Mouse (Mus musculus) midbrain, embryonic 11.5 days (tissue): ENCODE data around the gene Insr. TPM values are rescaled to one million over a fixed set of nuclear protein-coding genes. Genes with fewer than 3 reads are reported as not detected.

Experiments
- ATAC-seq: fragments of 200-750 bp; cut with Nextera tagmentation; 2 replicates; pipeline ENCODE4 v1.8.0; 2017; ENCODE audit warnings: moderate TSS enrichment, moderate library complexity; ENCODE audit not compliant: low FRiP score
- DNase-seq: peaks from one replicate; pipeline ENCODE4 v3.0.0; 2015; ENCODE audit warnings: low spot score; ENCODE audit errors: missing footprints
- H3K27ac ChIP-seq: fragments of 300-500 bp; sonication (generic); 2 replicates; pipeline ENCODE4 v1.5.1; 2014; ENCODE audit warnings: low read depth, low read length
- H3K27me3 ChIP-seq: fragments of 300-500 bp; sonication (generic); 2 replicates; pipeline ENCODE4 v1.6.1; 2014; ENCODE audit warnings: mild to moderate bottlenecking, low read length, moderate library complexity, mixed read lengths; ENCODE audit not compliant: control insufficient read depth, insufficient read depth
- H3K36me3 ChIP-seq: fragments of 300-500 bp; sonication (generic); 2 replicates; pipeline ENCODE4 v1.6.1; 2014; ENCODE audit warnings: mild to moderate bottlenecking, low read length, moderate library complexity, mixed read lengths; ENCODE audit not compliant: control insufficient read depth, insufficient read depth
- H3K4me1 ChIP-seq: fragments of 300-500 bp; sonication (generic); 2 replicates; pipeline ENCODE4 v1.6.1; 2014; ENCODE audit warnings: low read length; ENCODE audit not compliant: control insufficient read depth, insufficient read depth
- H3K4me2 ChIP-seq: fragments of 300-500 bp; sonication (generic); 2 replicates; pipeline ENCODE4 v1.6.1; 2014; ENCODE audit warnings: mild to moderate bottlenecking, moderate library complexity
- H3K4me3 ChIP-seq: fragments of 300-500 bp; sonication (generic); 2 replicates; pipeline ENCODE4 v1.5.1; 2014; ENCODE audit warnings: low read depth, low read length
- H3K9ac ChIP-seq: fragments of 300-500 bp; sonication (generic); 2 replicates; pipeline ENCODE4 v1.6.1; 2014; ENCODE audit warnings: low read length
- H3K9me3 ChIP-seq: fragments of 300-500 bp; sonication (generic); 2 replicates; pipeline ENCODE4 v1.6.1; 2016; ENCODE audit warnings: low read length; ENCODE audit not compliant: control insufficient read depth
- WGBS: fragments of 180-500 bp; shearing (Covaris S2); extraction: QIAGEN DNeasy Blood & Tissue Kit; methylation state at CpG from one replicate; pipeline ENCODE4 v1.1.7; 2014; 5-methylcytosine and 5-hydroxymethylcytosine counted together
- polyA plus RNA-seq: library from polyadenylated mRNA; unstranded; fragments of >200 nt; fragmentation: Nextera tagmentation; extraction: Ambion mirVana; gene quantifications from 2 replicates; pipeline ENCODE4 v1.2.1, GENCODE M21; 2014

Insr gene
- polyA plus RNA-seq, 1 experiment from 2014 or later, result 31.5 TPM

GRCm38 (mm10) chr8:3230118-3231060 lies 49.0 kb downstream of the Insr start:
- DNase-seq (no peak), ATAC-seq (no peak)
- H3K9me3 ChIP-seq, result no peaks in the 10 kb centered on the region
- no peaks in the 10 kb centered on the region for H3K36me3 ChIP-seq
- H3K9ac ChIP-seq, result no peak overlapping the region
- no peaks in the 10 kb centered on the region for H3K4me1 ChIP-seq
- 92% methylated on average over 10 of the region's 10 CpGs for WGBS
- no peak overlapping the region for H3K27ac ChIP-seq
- no peak overlapping the region for H3K4me3 ChIP-seq
- no peak overlapping the region for H3K4me2 ChIP-seq
- no peaks in the 10 kb centered on the region for H3K27me3 ChIP-seq

GRCm38 (mm10) chr8:3227423-3227822 lies 52.0 kb downstream of the Insr start:
- Histone ChIP-seq H3K4me2 (no peak overlapping the region), H3K4me3 (no peak overlapping the region), H3K9ac (no peak overlapping the region), H3K36me3 (no peaks in the 10 kb centered on the region), H3K9me3 (no peaks in the 10 kb centered on the region), H3K27ac (no peak overlapping the region), H3K4me1 (no peaks in the 10 kb centered on the region), H3K27me3 (no peaks in the 10 kb centered on the region)
- 90% methylated on average over 5 of the region's 5 CpGs for WGBS
- no peak for ATAC-seq
- no peak for DNase-seq

GRCm38 (mm10) chr8:3225731-3226130 lies 53.7 kb downstream of the Insr start:
- H3K9ac ChIP-seq, result no peak overlapping the region
- H3K27ac ChIP-seq, result no peak overlapping the region
- no peak for ATAC-seq
- H3K4me1 ChIP-seq, result peaks cover 6% of the 10 kb centered on the region; the same call in 1 of the 2 replicates
- H3K27me3 ChIP-seq, result no peaks in the 10 kb centered on the region
- H3K4me2 ChIP-seq, result no peak overlapping the region
- no peak overlapping the region for H3K4me3 ChIP-seq
- no peaks in the 10 kb centered on the region for H3K36me3 ChIP-seq
- DNase-seq, result no peak
- WGBS, result 92% methylated on average over 1 of the region's 1 CpGs
- H3K9me3 ChIP-seq, result no peaks in the 10 kb centered on the region

GRCm38 (mm10) chr8:3225184-3225583 lies 54.2 kb downstream of the Insr start:
- DNase-seq (no peak), ATAC-seq (no peak)
- 90% methylated on average over 8 of the region's 8 CpGs for WGBS
- Histone ChIP-seq H3K9ac (no peak overlapping the region), H3K4me3 (no peak overlapping the region), H3K27me3 (no peaks in the 10 kb centered on the region), H3K4me1 (peaks cover 6% of the 10 kb centered on the region; the same call in 1 of the 2 replicates), H3K9me3 (no peaks in the 10 kb centered on the region), H3K27ac (no peak overlapping the region), H3K36me3 (no peaks in the 10 kb centered on the region), H3K4me2 (no peak overlapping the region)

- no peaks in the 10 kb centered on the region for H3K36me3 ChIP-seq
Observed at GRCm38 (mm10) chr8:3222636-3222965, 56.8 kb downstream of the Insr start.

GRCm38 (mm10) chr8:3221960-3222635 lies 57.3 kb downstream of the Insr start:
- H3K36me3 ChIP-seq, result no peaks in the 10 kb centered on the region
- ATAC-seq, result no peak

More at GRCm38 (mm10) chr8:3222636-3222965, 56.8 kb downstream of the Insr start:
- no peaks in the 10 kb centered on the region for H3K9me3 ChIP-seq
- no peak overlapping the region for H3K4me2 ChIP-seq
- no peak overlapping the region for H3K4me3 ChIP-seq
- ATAC-seq, result no peak
- no peak overlapping the region for H3K27ac ChIP-seq
- DNase-seq, result no peak
- H3K4me1 ChIP-seq, result peaks cover 6% of the 10 kb centered on the region; the same call in 1 of the 2 replicates
- H3K27me3 ChIP-seq, result no peaks in the 10 kb centered on the region
- H3K9ac ChIP-seq, result no peak overlapping the region

GRCm38 (mm10) chr8:3221047-3221959 lies 58.1 kb downstream of the Insr start:
- Histone ChIP-seq H3K36me3 (no peaks in the 10 kb centered on the region), H3K4me2 (peak overlapping the region; percentile 69), H3K4me3 (peak overlapping the region; percentile 46), H3K9me3 (no peaks in the 10 kb centered on the region), H3K27ac (peak overlapping the region; percentile 4; the same call in 1 of the 2 replicates), H3K27me3 (no peaks in the 10 kb centered on the region), H3K4me1 (peaks cover 6% of the 10 kb centered on the region; the same call in 1 of the 2 replicates), H3K9ac (peak overlapping the region; percentile 74)
- DNase-seq (peak; percentile 98), ATAC-seq (peak; percentile 100)
- WGBS, result 2% methylated on average over 43 of the region's 43 CpGs

More at GRCm38 (mm10) chr8:3221960-3222635, 57.3 kb downstream of the Insr start:
- Histone ChIP-seq H3K4me1 (peaks cover 6% of the 10 kb centered on the region; the same call in 1 of the 2 replicates), H3K27ac (no peak overlapping the region), H3K9me3 (no peaks in the 10 kb centered on the region), H3K4me3 (peak overlapping the region; percentile 46), H3K27me3 (no peaks in the 10 kb centered on the region), H3K4me2 (peak overlapping the region; percentile 69), H3K9ac (peak overlapping the region; percentile 74)
- WGBS, result 78% methylated on average over 6 of the region's 6 CpGs
- DNase-seq, result no peak

GRCm38 (mm10) chr8:3220502-3220901 lies 58.9 kb downstream of the Insr start:
- DNase-seq, result no peak
- Histone ChIP-seq H3K4me3 (peak overlapping the region; percentile 46), H3K4me2 (peak overlapping the region; percentile 69), H3K27ac (peak overlapping the region; percentile 4; the same call in 1 of the 2 replicates), H3K36me3 (no peaks in the 10 kb centered on the region), H3K9me3 (no peaks in the 10 kb centered on the region), H3K9ac (peak overlapping the region; percentile 59), H3K4me1 (peaks cover 6% of the 10 kb centered on the region; the same call in 1 of the 2 replicates), H3K27me3 (no peaks in the 10 kb centered on the region)
- WGBS, result 8% methylated on average over 9 of the region's 9 CpGs
- ATAC-seq, result peak; percentile 64
